Mouse (Mus musculus): Measurements from ENCODE around the gene Timm8a1. TPM values are rescaled to one million over a fixed set of nuclear protein-coding genes. Genes with fewer than 3 reads are reported as not detected.

The Timm8a1 gene
- polyA plus RNA-seq, 1 experiment from 2014 or later = 122 TPM

Other genes with a start within 250 kb of the Timm8a1 start
- 4.6 and 6.3 TPM in 2 replicates for gene Tmem35a, start 246.6 kb downstream of the Timm8a1 start, polyA plus RNA-seq (2014; fragmentation: Nextera tagmentation; extraction: Ambion mirVana)
- 33.8 and 36.1 TPM in 2 replicates for gene Cenpi, start 233.8 kb downstream of the Timm8a1 start, polyA plus RNA-seq (2014; fragmentation: Nextera tagmentation; extraction: Ambion mirVana)
- gene Drp2, start 137.3 kb downstream of the Timm8a1 start, polyA plus RNA-seq (2014; fragmentation: Nextera tagmentation; extraction: Ambion mirVana) = 1.6 and 2.0 TPM in 2 replicates
- 0.15 TPM in 1 of 2 replicates, not detected in the other for gene Taf7l, start 65.4 kb downstream of the Timm8a1 start, polyA plus RNA-seq (2014; fragmentation: Nextera tagmentation; extraction: Ambion mirVana)
- gene Btk, start 41.7 kb upstream of the Timm8a1 start, polyA plus RNA-seq (2014; fragmentation: Nextera tagmentation; extraction: Ambion mirVana) = 0.76 and 0.77 TPM in 2 replicates
- 523 and 609 TPM in 2 replicates for gene Rpl36a, start 43.8 kb upstream of the Timm8a1 start, polyA plus RNA-seq (2014; fragmentation: Nextera tagmentation; extraction: Ambion mirVana)
- 7.1 and 7.4 TPM in 2 replicates for gene Gla, start 59.3 kb upstream of the Timm8a1 start, polyA plus RNA-seq (2014; fragmentation: Nextera tagmentation; extraction: Ambion mirVana)
- 84.7 and 93.2 TPM in 2 replicates for gene Hnrnph2, start 59.3 kb upstream of the Timm8a1 start, polyA plus RNA-seq (2014; fragmentation: Nextera tagmentation; extraction: Ambion mirVana)
- gene Armcx4, start 144.7 kb upstream of the Timm8a1 start, polyA plus RNA-seq (2014; fragmentation: Nextera tagmentation; extraction: Ambion mirVana) = 4.3 and 4.6 TPM in 2 replicates
- 40.7 and 44.5 TPM in 2 replicates for gene Armcx1, start 176.1 kb upstream of the Timm8a1 start, polyA plus RNA-seq (2014; fragmentation: Nextera tagmentation; extraction: Ambion mirVana)
- gene Armcx6, start 209.6 kb upstream of the Timm8a1 start, polyA plus RNA-seq (2014; fragmentation: Nextera tagmentation; extraction: Ambion mirVana) = 21.6 and 22.7 TPM in 2 replicates
- gene Armcx3, start 214.7 kb upstream of the Timm8a1 start, polyA plus RNA-seq (2014; fragmentation: Nextera tagmentation; extraction: Ambion mirVana) = 68.2 and 72.7 TPM in 2 replicates

Data from intestine, embryonic 14.5 days (tissue).